Mouse (Mus musculus): ENCODE results near the gene Hsf5. TPM values are rescaled to one million over a fixed set of nuclear protein-coding genes. Genes with fewer than 3 reads are reported as not detected.

The Hsf5 gene
- polyA plus RNA-seq, 1 experiment from 2014 or later: 0.11 TPM

- Histone ChIP-seq H3K4me1 (ENCODE audit: control insufficient read depth, insufficient read depth, low read length) (no peaks in the 10 kb centered on the region), H3K4me2 (no peak overlapping the region), H3K9ac (ENCODE audit: low read depth, low read length) (no peak overlapping the region), H3K4me3 (ENCODE audit: low read depth, low read length) (no peak overlapping the region), H3K27me3 (ENCODE audit: control insufficient read depth, insufficient read depth, low read length) (no peaks in the 10 kb centered on the region), H3K27ac (ENCODE audit: low read depth, low read length) (no peak overlapping the region), H3K36me3 (ENCODE audit: control insufficient read depth, insufficient read depth, low read length) (no peaks in the 10 kb centered on the region), H3K9me3 (replicated peaks; ENCODE audit: control insufficient read depth, low read length) (no peaks in the 10 kb centered on the region)
- ATAC-seq (replicated peaks; ENCODE audit: insufficient number of reproducible peaks, low FRiP score, low TSS enrichment): no peak
- 65% methylated on average over 14 of the region's 14 CpGs for WGBS (ENCODE audit: insufficient replicate concordance)
Observed at GRCm38 (mm10) chr11:87697131-87697682, 80.2 kb downstream of the Hsf5 start.

GRCm38 (mm10) chr11:87698126-87698525 lies 81.2 kb downstream of the Hsf5 start:
- Histone ChIP-seq H3K27ac (ENCODE audit: low read depth, low read length) (no peak overlapping the region), H3K9ac (ENCODE audit: low read depth, low read length) (no peak overlapping the region), H3K36me3 (ENCODE audit: control insufficient read depth, insufficient read depth, low read length) (no peaks in the 10 kb centered on the region), H3K4me2 (no peak overlapping the region), H3K27me3 (ENCODE audit: control insufficient read depth, insufficient read depth, low read length) (no peaks in the 10 kb centered on the region), H3K4me1 (ENCODE audit: control insufficient read depth, insufficient read depth, low read length) (no peaks in the 10 kb centered on the region), H3K9me3 (replicated peaks; ENCODE audit: control insufficient read depth, low read length) (no peaks in the 10 kb centered on the region), H3K4me3 (ENCODE audit: low read depth, low read length) (no peak overlapping the region)
- 83% methylated on average over 4 of the region's 4 CpGs for WGBS (ENCODE audit: insufficient replicate concordance)
- no peak for ATAC-seq (replicated peaks; ENCODE audit: insufficient number of reproducible peaks, low FRiP score, low TSS enrichment)

GRCm38 (mm10) chr11:87701108-87701507 lies 84.1 kb downstream of the Hsf5 start:
- Histone ChIP-seq H3K36me3 (ENCODE audit: control insufficient read depth, insufficient read depth, low read length) (no peaks in the 10 kb centered on the region), H3K4me2 (no peak overlapping the region), H3K4me3 (ENCODE audit: low read depth, low read length) (no peak overlapping the region), H3K9ac (ENCODE audit: low read depth, low read length) (no peak overlapping the region), H3K4me1 (ENCODE audit: control insufficient read depth, insufficient read depth, low read length) (no peaks in the 10 kb centered on the region), H3K27me3 (ENCODE audit: control insufficient read depth, insufficient read depth, low read length) (no peaks in the 10 kb centered on the region), H3K9me3 (replicated peaks; ENCODE audit: control insufficient read depth, low read length) (no peaks in the 10 kb centered on the region), H3K27ac (ENCODE audit: low read depth, low read length) (no peak overlapping the region)
- ATAC-seq (replicated peaks; ENCODE audit: insufficient number of reproducible peaks, low FRiP score, low TSS enrichment): no peak
- WGBS (ENCODE audit: insufficient replicate concordance): 77% methylated on average over 6 of the region's 6 CpGs

DNA sequence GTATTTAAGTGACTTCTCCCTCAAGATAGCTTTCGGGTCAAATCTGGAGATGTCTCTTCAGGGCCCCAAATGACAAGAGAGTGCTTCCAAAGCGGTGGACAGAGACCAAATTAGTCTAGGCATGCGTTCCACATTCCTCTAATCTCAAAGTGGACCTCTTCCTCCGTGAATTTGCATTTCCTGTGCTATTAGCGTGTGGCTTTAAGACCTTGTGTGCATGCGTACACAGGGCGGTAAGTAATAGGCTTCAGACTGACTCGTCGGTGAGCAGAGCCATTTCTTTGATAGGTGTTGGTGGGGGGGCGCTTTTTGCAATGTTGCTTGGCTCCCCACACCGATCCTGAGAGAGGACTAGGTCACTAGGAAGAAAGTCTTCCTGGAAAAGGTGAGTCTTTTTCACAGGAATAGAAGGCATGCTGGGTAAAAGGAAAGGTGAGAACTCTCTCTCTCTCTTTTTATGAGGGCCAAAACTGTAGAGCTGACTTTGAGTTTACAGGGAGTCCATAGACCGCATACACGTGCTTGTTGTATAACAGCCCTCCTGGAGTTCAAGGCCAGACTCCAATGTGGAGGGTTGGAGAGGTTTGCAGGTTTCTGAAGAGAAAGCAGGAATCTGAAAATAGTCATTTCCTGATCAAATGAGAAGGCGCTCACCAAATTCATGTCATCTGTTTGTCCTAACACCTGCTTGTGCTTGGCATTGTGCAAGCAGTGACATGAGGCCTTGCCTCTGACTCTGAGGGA lies 85.1 kb downstream of the Hsf5 start:
- H3K4me3 ChIP-seq (ENCODE audit: low read depth, low read length): no peak overlapping the region
- H3K27ac ChIP-seq (ENCODE audit: low read depth, low read length): no peak overlapping the region
- no peaks in the 10 kb centered on the region for H3K4me1 ChIP-seq (ENCODE audit: control insufficient read depth, insufficient read depth, low read length)
- 77% methylated on average over 14 of the region's 14 CpGs for WGBS (ENCODE audit: insufficient replicate concordance)
- no peaks in the 10 kb centered on the region for H3K36me3 ChIP-seq (ENCODE audit: control insufficient read depth, insufficient read depth, low read length)
- no peak overlapping the region for H3K9ac ChIP-seq (ENCODE audit: low read depth, low read length)
- no peaks in the 10 kb centered on the region for H3K9me3 ChIP-seq (replicated peaks; ENCODE audit: control insufficient read depth, low read length)
- H3K4me2 ChIP-seq: no peak overlapping the region
- H3K27me3 ChIP-seq (ENCODE audit: control insufficient read depth, insufficient read depth, low read length): no peaks in the 10 kb centered on the region
- ATAC-seq (replicated peaks; ENCODE audit: insufficient number of reproducible peaks, low FRiP score, low TSS enrichment): no peak

DNA sequence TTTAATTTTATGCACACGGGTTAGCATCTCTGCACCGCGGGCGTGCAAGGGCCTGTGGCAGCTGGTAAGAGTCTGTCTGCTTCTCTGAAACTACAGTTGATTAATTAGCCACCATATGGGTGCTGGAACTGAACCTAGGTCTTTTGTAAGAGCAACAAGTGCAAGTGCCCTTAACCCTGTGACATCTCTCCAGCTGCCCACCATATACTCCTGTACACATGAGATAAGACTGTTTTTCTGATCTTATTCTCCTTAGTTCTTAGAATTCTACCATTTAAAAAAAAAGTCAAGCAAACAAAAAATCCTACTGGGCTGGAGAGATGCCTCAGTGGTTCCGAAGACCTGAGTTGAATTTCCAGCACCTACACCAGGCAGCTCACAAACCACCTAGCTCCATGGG lies 86.7 kb downstream of the Hsf5 start:
- no peak for ATAC-seq (replicated peaks; ENCODE audit: insufficient number of reproducible peaks, low FRiP score, low TSS enrichment)
- no peaks in the 10 kb centered on the region for H3K4me1 ChIP-seq (ENCODE audit: control insufficient read depth, insufficient read depth, low read length)
- 86% methylated on average over 5 of the region's 5 CpGs for WGBS (ENCODE audit: insufficient replicate concordance)
- H3K36me3 ChIP-seq (ENCODE audit: control insufficient read depth, insufficient read depth, low read length): no peaks in the 10 kb centered on the region
- H3K9me3 ChIP-seq (replicated peaks; ENCODE audit: control insufficient read depth, low read length): no peaks in the 10 kb centered on the region
- no peak overlapping the region for H3K27ac ChIP-seq (ENCODE audit: low read depth, low read length)
- H3K9ac ChIP-seq (ENCODE audit: low read depth, low read length): no peak overlapping the region
- H3K4me3 ChIP-seq (ENCODE audit: low read depth, low read length): no peak overlapping the region
- no peak overlapping the region for H3K4me2 ChIP-seq
- no peaks in the 10 kb centered on the region; the same call in 1 of the 2 replicates for H3K27me3 ChIP-seq (ENCODE audit: control insufficient read depth, insufficient read depth, low read length)

- Histone ChIP-seq H3K4me1 (ENCODE audit: control insufficient read depth, insufficient read depth, low read length) (no peaks in the 10 kb centered on the region), H3K4me3 (ENCODE audit: low read depth, low read length) (no peak overlapping the region)
Observed at GRCm38 (mm10) chr11:87704289-87704688, 87.3 kb downstream of the Hsf5 start.

GRCm38 (mm10) chr11:87707570-87707969 lies 90.6 kb downstream of the Hsf5 start:
- Histone ChIP-seq H3K36me3 (ENCODE audit: control insufficient read depth, insufficient read depth, low read length) (no peaks in the 10 kb centered on the region), H3K27ac (ENCODE audit: low read depth, low read length) (no peak overlapping the region), H3K27me3 (ENCODE audit: control insufficient read depth, insufficient read depth, low read length) (peaks cover 21% of the 10 kb centered on the region), H3K4me3 (ENCODE audit: low read depth, low read length) (no peak overlapping the region), H3K4me1 (ENCODE audit: control insufficient read depth, insufficient read depth, low read length) (peaks cover 10% of the 10 kb centered on the region), H3K9me3 (replicated peaks; ENCODE audit: control insufficient read depth, low read length) (no peaks in the 10 kb centered on the region), H3K9ac (ENCODE audit: low read depth, low read length) (no peak overlapping the region), H3K4me2 (no peak overlapping the region)
- WGBS (ENCODE audit: insufficient replicate concordance): 67% methylated on average over 8 of the region's 8 CpGs
- ATAC-seq (replicated peaks; ENCODE audit: insufficient number of reproducible peaks, low FRiP score, low TSS enrichment): no peak

More at GRCm38 (mm10) chr11:87704289-87704688, 87.3 kb downstream of the Hsf5 start:
- H3K27ac ChIP-seq (ENCODE audit: low read depth, low read length): no peak overlapping the region
- H3K4me2 ChIP-seq: no peak overlapping the region
- H3K9me3 ChIP-seq (replicated peaks; ENCODE audit: control insufficient read depth, low read length): no peaks in the 10 kb centered on the region
- peaks cover 4% of the 10 kb centered on the region; the same call in 1 of the 2 replicates for H3K27me3 ChIP-seq (ENCODE audit: control insufficient read depth, insufficient read depth, low read length)
- no peak overlapping the region for H3K9ac ChIP-seq (ENCODE audit: low read depth, low read length)
- no peaks in the 10 kb centered on the region for H3K36me3 ChIP-seq (ENCODE audit: control insufficient read depth, insufficient read depth, low read length)
- no peak for ATAC-seq (replicated peaks; ENCODE audit: insufficient number of reproducible peaks, low FRiP score, low TSS enrichment)
- 78% methylated on average over 9 of the region's 9 CpGs for WGBS (ENCODE audit: insufficient replicate concordance)

DNA sequence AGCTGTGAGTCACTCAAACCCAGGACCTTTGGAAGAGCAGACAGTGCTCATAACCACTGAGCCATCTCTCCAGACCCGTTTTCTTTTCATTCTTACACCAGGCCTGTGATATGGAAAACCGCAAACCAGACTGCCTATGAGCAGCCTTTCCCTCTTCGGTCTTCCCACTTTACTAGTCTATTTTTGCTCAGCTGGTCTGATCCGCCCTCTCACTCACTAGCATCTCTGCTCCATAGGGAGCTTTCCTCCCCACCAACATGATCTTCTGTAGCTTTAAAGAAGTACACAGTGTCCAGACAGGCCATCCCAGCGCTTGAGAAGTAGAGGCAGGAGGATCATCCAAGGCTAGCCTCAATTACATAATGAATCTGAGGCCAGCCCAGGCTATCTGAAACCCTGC lies 92.0 kb downstream of the Hsf5 start:
- no peak for ATAC-seq (replicated peaks; ENCODE audit: insufficient number of reproducible peaks, low FRiP score, low TSS enrichment)
- 75% methylated on average over 5 of the region's 5 CpGs for WGBS (ENCODE audit: insufficient replicate concordance)
- Histone ChIP-seq H3K27me3 (ENCODE audit: control insufficient read depth, insufficient read depth, low read length) (peaks cover 21% of the 10 kb centered on the region), H3K4me1 (ENCODE audit: control insufficient read depth, insufficient read depth, low read length) (peaks cover 10% of the 10 kb centered on the region), H3K4me3 (ENCODE audit: low read depth, low read length) (no peak overlapping the region), H3K4me2 (no peak overlapping the region), H3K27ac (ENCODE audit: low read depth, low read length) (no peak overlapping the region), H3K9me3 (replicated peaks; ENCODE audit: control insufficient read depth, low read length) (no peaks in the 10 kb centered on the region), H3K36me3 (ENCODE audit: control insufficient read depth, insufficient read depth, low read length) (no peaks in the 10 kb centered on the region), H3K9ac (ENCODE audit: low read depth, low read length) (no peak overlapping the region)
